Mouse (Mus musculus): ENCODE results near the gene Bag1. TPM values are rescaled to one million over a fixed set of nuclear protein-coding genes. Genes with fewer than 3 reads are reported as not detected.

Gene Bag1
- 259 and 270 TPM in 2 replicates for polyA plus RNA-seq (2015; fragmentation: Nextera tagmentation; extraction: Ambion mirVana)

DNA sequence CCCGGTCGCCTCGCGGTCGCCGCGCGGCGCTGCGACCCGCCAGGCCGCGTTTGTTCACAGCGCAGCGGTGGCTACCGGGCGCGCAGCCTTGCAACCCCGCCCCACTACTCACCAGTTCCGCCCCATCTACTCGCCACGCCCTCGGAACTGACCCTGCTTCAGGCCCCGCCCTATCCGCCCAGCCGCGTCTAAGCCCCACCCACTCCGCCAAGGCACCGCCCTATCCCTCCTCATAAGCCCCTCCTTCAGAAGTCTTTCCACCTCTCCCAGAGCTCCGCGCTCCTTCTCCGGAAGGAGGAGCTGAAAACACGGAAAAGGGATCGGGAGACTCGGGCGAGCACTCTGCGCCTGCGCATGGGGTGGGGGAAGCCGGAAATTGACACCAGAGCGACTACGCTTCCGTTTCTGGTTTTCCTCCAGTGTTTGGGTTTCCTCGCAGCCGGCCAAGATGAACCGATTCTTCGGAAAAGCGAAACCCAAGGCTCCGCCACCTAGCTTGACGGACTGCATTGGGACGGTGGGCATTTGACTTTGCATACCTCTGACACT is at the start of gene Bag1, which contains the start of gene Chmp5:
Gene Bag1 (minus strand): TSS at position 135 of the 549 bp plus-strand sequence.
Gene Chmp5 (plus strand): TSS at position 248 of the 549 bp plus-strand sequence.
- Histone ChIP-seq H3K27ac (replicated peaks) (peak within 1 kb of the TSS; percentile 95), H3K27me3 (ENCODE audit: control insufficient read depth, insufficient read depth, low read length) (no peaks in the 10 kb centered on the region), H3K36me3 (ENCODE audit: control insufficient read depth, insufficient read depth, low read length) (peaks cover 6% of the 10 kb centered on the region), H3K4me1 (replicated peaks; ENCODE audit: control insufficient read depth, insufficient read depth) (peaks cover 5% of the 10 kb centered on the region; the same call in 1 of the 2 replicates), H3K4me3 (ENCODE audit: low read depth, low read length) (peak within 1 kb of the TSS; percentile 90), H3K9me3 (ENCODE audit: control insufficient read depth, low read length) (no peaks in the 10 kb centered on the region), H3K4me2 (replicated peaks; ENCODE audit: low read depth) (peak within 1 kb of the TSS; percentile 88), H3K9ac (ENCODE audit: low read length) (peak within 1 kb of the TSS; percentile 91)
- DNase-seq (ENCODE audit: low spot score) (peak; percentile 99), ATAC-seq (ENCODE audit: low FRiP score, low TSS enrichment) (peak; percentile 98)
- TF ChIP-seq EP300 (optimal IDR thresholded peaks at IDR 0.05): no peak
- TF ChIP-seq CTCF (IDR thresholded peaks at IDR 0.05; ENCODE audit: low read depth): peak; percentile 48
- WGBS: under 1% methylated on average over 50 of the region's 50 CpGs

DNA sequence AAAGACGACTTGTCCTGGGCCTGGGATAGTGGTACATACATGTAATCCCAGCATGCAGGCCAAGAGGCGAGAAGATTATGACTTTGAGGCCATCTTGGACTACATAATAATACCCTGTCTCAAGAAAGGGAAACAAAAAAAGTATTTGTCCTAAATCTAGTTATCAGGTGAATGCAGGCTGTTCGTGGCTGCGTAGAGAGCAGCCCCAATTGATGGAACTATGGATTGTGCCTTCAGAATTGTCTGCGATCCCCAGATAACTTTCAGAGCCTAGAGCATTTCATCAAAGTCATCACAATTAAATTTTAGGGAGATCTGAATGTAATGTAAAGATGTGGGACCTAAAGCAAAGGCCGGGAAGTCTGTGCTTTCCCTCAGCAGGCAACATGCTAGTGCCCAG is 48.2 kb upstream of the Bag1 start:
- Histone ChIP-seq H3K36me3 (ENCODE audit: control insufficient read depth, insufficient read depth, low read length) (peaks cover 39% of the 10 kb centered on the region), H3K9ac (ENCODE audit: low read length) (no peak overlapping the region), H3K9me3 (ENCODE audit: control insufficient read depth, low read length) (no peaks in the 10 kb centered on the region), H3K4me2 (replicated peaks; ENCODE audit: low read depth) (no peak overlapping the region), H3K27me3 (ENCODE audit: control insufficient read depth, insufficient read depth, low read length) (no peaks in the 10 kb centered on the region), H3K4me3 (ENCODE audit: low read depth, low read length) (no peak overlapping the region), H3K4me1 (replicated peaks; ENCODE audit: control insufficient read depth, insufficient read depth) (no peaks in the 10 kb centered on the region), H3K27ac (replicated peaks) (no peak overlapping the region)
- DNase-seq (ENCODE audit: low spot score) (no peak), ATAC-seq (ENCODE audit: low FRiP score, low TSS enrichment) (no peak)
- no peak for TF ChIP-seq EP300 (optimal IDR thresholded peaks at IDR 0.05)
- no peak for TF ChIP-seq CTCF (IDR thresholded peaks at IDR 0.05; ENCODE audit: low read depth)
- 95% methylated on average over 6 of the region's 6 CpGs for WGBS

DNA sequence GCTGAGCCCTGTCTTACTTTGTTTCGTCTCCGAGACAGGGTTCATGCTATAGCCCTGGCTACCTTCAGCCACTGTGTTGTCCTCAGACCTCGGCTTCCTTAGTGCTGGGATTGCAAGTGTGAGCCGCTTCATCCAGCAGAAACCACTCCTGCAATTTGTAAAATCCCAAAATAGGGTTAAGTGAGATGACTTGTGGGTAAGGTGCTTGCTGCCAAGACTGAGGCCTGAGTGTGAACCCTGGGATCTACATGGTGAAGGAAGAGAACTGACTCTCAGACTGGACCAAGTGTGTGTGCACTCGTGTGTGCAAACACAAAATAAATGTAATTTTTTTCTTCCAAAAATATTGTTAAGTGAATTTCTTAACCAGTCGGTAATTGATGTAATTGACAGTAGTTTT is 41.5 kb upstream of the Bag1 start:
- H3K27ac ChIP-seq (replicated peaks): no peak overlapping the region
- no peak for ATAC-seq (ENCODE audit: low FRiP score, low TSS enrichment)
- H3K4me3 ChIP-seq (ENCODE audit: low read depth, low read length): no peak overlapping the region
- no peaks in the 10 kb centered on the region for H3K9me3 ChIP-seq (ENCODE audit: control insufficient read depth, low read length)
- H3K9ac ChIP-seq (ENCODE audit: low read length): no peak overlapping the region
- H3K36me3 ChIP-seq (ENCODE audit: control insufficient read depth, insufficient read depth, low read length): peaks cover 35% of the 10 kb centered on the region
- DNase-seq (ENCODE audit: low spot score): no peak
- no peak for TF ChIP-seq EP300 (optimal IDR thresholded peaks at IDR 0.05)
- TF ChIP-seq CTCF (IDR thresholded peaks at IDR 0.05; ENCODE audit: low read depth): no peak
- WGBS: 90% methylated on average over 6 of the region's 6 CpGs
- no peaks in the 10 kb centered on the region for H3K4me1 ChIP-seq (replicated peaks; ENCODE audit: control insufficient read depth, insufficient read depth)
- no peaks in the 10 kb centered on the region for H3K27me3 ChIP-seq (ENCODE audit: control insufficient read depth, insufficient read depth, low read length)
- no peak overlapping the region for H3K4me2 ChIP-seq (replicated peaks; ENCODE audit: low read depth)

DNA sequence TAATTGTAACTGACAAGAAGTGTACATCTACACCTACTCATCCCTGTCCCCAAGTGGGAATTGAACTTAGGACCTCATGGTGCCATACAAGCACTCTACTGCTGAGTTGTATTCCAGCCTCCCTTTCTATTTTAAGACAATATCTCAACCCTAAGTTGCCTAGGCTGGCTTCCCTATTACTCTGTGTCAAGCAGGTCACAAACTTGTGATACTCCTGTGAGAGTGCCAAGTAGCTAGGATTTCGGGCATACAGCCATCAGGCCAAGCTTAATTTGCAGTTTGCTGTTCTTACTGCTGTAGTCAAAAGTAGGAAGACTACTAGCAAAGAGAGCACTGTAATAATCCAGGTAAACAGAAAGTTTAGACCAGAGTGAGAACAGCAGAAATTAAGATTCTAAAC is 35.6 kb upstream of the Bag1 start:
- Histone ChIP-seq H3K4me1 (replicated peaks; ENCODE audit: control insufficient read depth, insufficient read depth) (no peaks in the 10 kb centered on the region), H3K9me3 (ENCODE audit: control insufficient read depth, low read length) (no peaks in the 10 kb centered on the region), H3K9ac (ENCODE audit: low read length) (no peak overlapping the region), H3K36me3 (ENCODE audit: control insufficient read depth, insufficient read depth, low read length) (peaks cover 21% of the 10 kb centered on the region), H3K27me3 (ENCODE audit: control insufficient read depth, insufficient read depth, low read length) (no peaks in the 10 kb centered on the region), H3K4me2 (replicated peaks; ENCODE audit: low read depth) (no peak overlapping the region), H3K4me3 (ENCODE audit: low read depth, low read length) (no peak overlapping the region), H3K27ac (replicated peaks) (no peak overlapping the region)
- 90% methylated on average over 1 of the region's 1 CpGs for WGBS
- no peak for TF ChIP-seq EP300 (optimal IDR thresholded peaks at IDR 0.05)
- TF ChIP-seq CTCF (IDR thresholded peaks at IDR 0.05; ENCODE audit: low read depth): no peak
- no peak for ATAC-seq (ENCODE audit: low FRiP score, low TSS enrichment)
- DNase-seq (ENCODE audit: low spot score): no peak

DNA sequence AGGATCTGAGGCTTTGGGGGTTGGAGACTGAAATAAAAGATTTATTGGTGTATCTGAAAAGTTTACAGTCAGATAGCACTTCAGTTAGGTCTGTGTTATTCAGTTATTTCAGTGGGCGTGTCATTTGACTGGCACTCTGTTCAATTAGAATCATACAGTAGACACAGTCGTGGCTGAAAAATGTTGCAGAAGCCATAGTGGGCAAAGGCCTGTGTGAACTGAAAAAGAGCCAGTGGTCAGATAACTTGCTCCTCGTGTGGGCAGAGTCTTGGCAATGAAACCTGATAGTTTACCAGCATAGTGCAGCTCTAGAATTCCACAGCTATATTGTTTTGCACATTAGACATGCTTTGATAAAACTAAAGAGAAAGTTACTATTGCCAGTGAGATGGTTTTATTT is 34.4 kb upstream of the Bag1 start:
- no peaks in the 10 kb centered on the region for H3K9me3 ChIP-seq (ENCODE audit: control insufficient read depth, low read length)

DNA sequence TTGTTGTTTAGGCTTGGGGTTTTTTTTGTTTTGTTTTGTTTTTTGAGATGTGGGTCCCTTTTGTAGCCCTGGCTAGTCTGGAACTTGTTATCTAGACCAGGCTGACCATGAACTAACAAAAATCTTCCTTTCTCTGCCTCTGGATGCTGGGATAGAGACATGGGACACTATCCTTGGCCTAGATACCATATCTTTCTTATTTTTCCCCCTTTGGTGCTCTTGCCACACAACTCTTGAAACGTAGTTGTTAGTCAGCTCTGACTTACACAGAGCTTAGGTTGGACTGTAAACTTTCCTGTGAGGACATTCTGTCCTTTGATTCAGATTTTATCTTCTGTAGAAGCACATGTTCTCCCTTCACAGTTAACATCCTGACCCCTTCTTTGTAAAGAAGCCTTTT is 31.3 kb upstream of the Bag1 start:
- no peak for ATAC-seq (ENCODE audit: low FRiP score, low TSS enrichment)

More for the DNA sequence above, 34.4 kb upstream of the Bag1 start:
- no peak overlapping the region for H3K4me3 ChIP-seq (ENCODE audit: low read depth, low read length)
- no peak for TF ChIP-seq EP300 (optimal IDR thresholded peaks at IDR 0.05)
- no peak for TF ChIP-seq CTCF (IDR thresholded peaks at IDR 0.05; ENCODE audit: low read depth)
- no peak for DNase-seq (ENCODE audit: low spot score)
- WGBS: 61% methylated on average over 3 of the region's 3 CpGs
- peaks cover 25% of the 10 kb centered on the region for H3K36me3 ChIP-seq (ENCODE audit: control insufficient read depth, insufficient read depth, low read length)
- no peak overlapping the region for H3K4me2 ChIP-seq (replicated peaks; ENCODE audit: low read depth)
- no peaks in the 10 kb centered on the region for H3K4me1 ChIP-seq (replicated peaks; ENCODE audit: control insufficient read depth, insufficient read depth)
- H3K9ac ChIP-seq (ENCODE audit: low read length): no peak overlapping the region
- H3K27ac ChIP-seq (replicated peaks): no peak overlapping the region
- no peaks in the 10 kb centered on the region for H3K27me3 ChIP-seq (ENCODE audit: control insufficient read depth, insufficient read depth, low read length)
- no peak for ATAC-seq (ENCODE audit: low FRiP score, low TSS enrichment)

More for the DNA sequence above, 31.3 kb upstream of the Bag1 start:
- H3K9ac ChIP-seq (ENCODE audit: low read length): no peak overlapping the region
- no peak overlapping the region for H3K4me2 ChIP-seq (replicated peaks; ENCODE audit: low read depth)
- TF ChIP-seq CTCF (IDR thresholded peaks at IDR 0.05; ENCODE audit: low read depth) (no peak), EP300 (optimal IDR thresholded peaks at IDR 0.05) (no peak)
- H3K4me3 ChIP-seq (ENCODE audit: low read depth, low read length): no peak overlapping the region
- peaks cover 16% of the 10 kb centered on the region for H3K36me3 ChIP-seq (ENCODE audit: control insufficient read depth, insufficient read depth, low read length)
- H3K27me3 ChIP-seq (ENCODE audit: control insufficient read depth, insufficient read depth, low read length): no peaks in the 10 kb centered on the region
- 90% methylated on average over 1 of the region's 1 CpGs for WGBS
- H3K4me1 ChIP-seq (replicated peaks; ENCODE audit: control insufficient read depth, insufficient read depth): no peaks in the 10 kb centered on the region
- no peaks in the 10 kb centered on the region for H3K9me3 ChIP-seq (ENCODE audit: control insufficient read depth, low read length)
- no peak overlapping the region for H3K27ac ChIP-seq (replicated peaks)
- DNase-seq (ENCODE audit: low spot score): no peak
